Mouse (Mus musculus) MEL (cell line): Measurements from ENCODE around the gene Ttc17.

Experiments used
- CTCF ChIP-seq, 3 experiments: IDR thresholded peaks in 2 of 3; conservative IDR thresholded peaks in 1 of 3; 2 replicates each; pipeline ENCODE4 v1.5.1; 2011 to 2012; ENCODE audit warnings: low read length in 3 of 3, low read depth in 2 of 3, mild to moderate bottlenecking in 2 of 3, improper control_type of control experiment in 1 of 3, inconsistent platforms in 1 of 3, mixed read lengths in 1 of 3, moderate library complexity in 1 of 3; ENCODE audit not compliant: control insufficient read depth in 1 of 3, insufficient read depth in 1 of 3, poor library complexity in 1 of 3, severe bottlenecking in 1 of 3
- EP300 ChIP-seq, 2 experiments: IDR thresholded peaks; 2 replicates each; pipeline ENCODE4 v1.6.1; 2011; ENCODE audit warnings: improper control_type of control experiment in 2 of 2, low read length in 2 of 2, low read depth in 1 of 2, mild to moderate bottlenecking in 1 of 2
- GABPA ChIP-seq: IDR thresholded peaks from 2 replicates; pipeline ENCODE4 v1.6.1; 2012; ENCODE audit warnings: low read depth, mild to moderate bottlenecking, inconsistent platforms, low read length, improper control_type of control experiment, moderate library complexity
- KAT2A ChIP-seq: conservative IDR thresholded peaks from 2 replicates; pipeline ENCODE4 v1.6.1; 2012; ENCODE audit warnings: low read depth, low read length, improper control_type of control experiment, inconsistent platforms
- MAZ ChIP-seq: IDR thresholded peaks from 2 replicates; pipeline ENCODE4 v1.6.1; 2012; ENCODE audit warnings: low read depth, mild to moderate bottlenecking, inconsistent platforms, low read length, improper control_type of control experiment
- MYB ChIP-seq: IDR thresholded peaks from 2 replicates; pipeline ENCODE4 v1.6.1; 2011; ENCODE audit warnings: mild to moderate bottlenecking, low read depth, low read length, improper control_type of control experiment
- POLR2A ChIP-seq, 2 experiments: IDR thresholded peaks; 2 replicates each; pipeline ENCODE4 v1.6.1; 2011 to 2012; ENCODE audit warnings: low read length in 2 of 2, mild to moderate bottlenecking in 2 of 2, control low read depth in 1 of 2, improper control_type of control experiment in 1 of 2, low read depth in 1 of 2, moderate library complexity in 1 of 2; ENCODE audit not compliant: control insufficient read depth in 1 of 2, insufficient read depth in 1 of 2, poor library complexity in 1 of 2
- SIN3A ChIP-seq: IDR thresholded peaks from 2 replicates; pipeline ENCODE4 v1.6.1; 2012; ENCODE audit warnings: low read length, improper control_type of control experiment, inconsistent platforms
- TAL1 ChIP-seq: IDR thresholded peaks from 2 replicates; pipeline ENCODE4 v1.6.1; 2012; ENCODE audit warnings: mild to moderate bottlenecking, inconsistent platforms, low read length, moderate library complexity, mixed read lengths
- USF1 ChIP-seq: IDR thresholded peaks from 2 replicates; pipeline ENCODE4 v1.6.1; 2014; ENCODE audit warnings: low read depth, mild to moderate bottlenecking, inconsistent platforms, low read length, improper control_type of control experiment, moderate library complexity
- ZMIZ1 ChIP-seq: IDR thresholded peaks from 2 replicates; pipeline ENCODE4 v1.6.1; 2012; ENCODE audit warnings: low read depth, mild to moderate bottlenecking, inconsistent platforms, low read length, improper control_type of control experiment, moderate library complexity
- ZNF384 ChIP-seq: IDR thresholded peaks from 2 replicates; pipeline ENCODE4 v1.6.1; 2012; ENCODE audit warnings: low read depth, mild to moderate bottlenecking, inconsistent platforms, low read length, improper control_type of control experiment

GRCm38 (mm10) chr2:94436952-94437351 is 30.5 kb upstream of the Ttc17 start:
- no peak for TF ChIP-seq ZNF384
- TF ChIP-seq MAZ, result no peak
- no peak for TF ChIP-seq EP300 (IDR thresholded peaks at IDR 0.05; ENCODE audit: low read depth in 1 of 2, low read length in 2 of 2)
- no peak for TF ChIP-seq ZMIZ1
- no peak for TF ChIP-seq USF1
- TF ChIP-seq SIN3A, result peak; percentile 84
- no peak for TF ChIP-seq CTCF (IDR thresholded peaks at IDR 0.05 in 2 of 3, conservative IDR thresholded peaks at IDR 0.05 in 1 of 3; ENCODE audit: control insufficient read depth in 1 of 3, insufficient read depth in 1 of 3, low read depth in 2 of 3, low read length in 3 of 3, poor library complexity in 1 of 3, severe bottlenecking in 1 of 3)
- TF ChIP-seq POLR2A (IDR thresholded peaks at IDR 0.05; ENCODE audit: control insufficient read depth in 1 of 2, insufficient read depth in 1 of 2, low read depth in 1 of 2, low read length in 2 of 2, poor library complexity in 1 of 2), result 0 out of 4 replicates have a peak, but pooled peaks of 1 of the 2 experiments have one; percentile 25
- no peak for TF ChIP-seq GABPA
- no peak for TF ChIP-seq MYB
- TF ChIP-seq KAT2A, result no peak
- TF ChIP-seq TAL1, result no peak
